Mouse (Mus musculus) limb, embryonic 13.5 days (tissue): Measurements from ENCODE around the gene Patj. TPM values are rescaled to one million over a fixed set of nuclear protein-coding genes. Genes with fewer than 3 reads are reported as not detected.

Source experiments
- ATAC-seq: fragments of 200-750 bp; cut with Nextera tagmentation; 2 replicates; pipeline ENCODE4 v1.8.0; 2017; ENCODE audit warnings: low read depth, moderate number of reproducible peaks, moderate TSS enrichment; ENCODE audit not compliant: low FRiP score
- H3K27ac ChIP-seq: fragments of 300-500 bp; sonication (generic); 2 replicates; pipeline ENCODE4 v1.5.1; 2015; ENCODE audit warnings: inconsistent platforms, mild to moderate bottlenecking, moderate library complexity
- H3K27me3 ChIP-seq: fragments of 300-500 bp; sonication (generic); 2 replicates; pipeline ENCODE4 v1.6.1; 2015; ENCODE audit warnings: mild to moderate bottlenecking, inconsistent platforms
- H3K36me3 ChIP-seq: fragments of 300-500 bp; sonication (generic); 2 replicates; pipeline ENCODE4 v1.6.1; 2015; ENCODE audit warnings: inconsistent platforms, mild to moderate bottlenecking, moderate library complexity
- H3K4me1 ChIP-seq: fragments of 300-500 bp; sonication (generic); 2 replicates; pipeline ENCODE4 v1.6.1; 2015; ENCODE audit warnings: inconsistent platforms
- H3K4me2 ChIP-seq: fragments of 300-500 bp; sonication (generic); replicated peaks from 2 replicates; pipeline ENCODE4 v1.6.1; 2015; ENCODE audit warnings: inconsistent platforms, mild to moderate bottlenecking, moderate library complexity
- H3K4me3 ChIP-seq: fragments of 300-500 bp; sonication (generic); 2 replicates; pipeline ENCODE4 v1.5.1; 2015; ENCODE audit warnings: moderate library complexity, mild to moderate bottlenecking, inconsistent platforms
- H3K9ac ChIP-seq: fragments of 300-500 bp; sonication (generic); 2 replicates; pipeline ENCODE4 v1.6.1; 2015; ENCODE audit warnings: mild to moderate bottlenecking, inconsistent platforms
- H3K9me3 ChIP-seq: fragments of 300-500 bp; sonication (generic); 2 replicates; pipeline ENCODE4 v1.6.1; 2016; ENCODE audit warnings: inconsistent platforms
- WGBS: fragments of 180-500 bp; shearing (Covaris S2); methylation state at CpG from one replicate; pipeline ENCODE4 v1.1.7; 2015; 5-methylcytosine and 5-hydroxymethylcytosine counted together
- polyA plus RNA-seq: library from polyadenylated mRNA; unstranded; fragments of >200 nt; fragmentation: Nextera tagmentation; extraction: Ambion mirVana; gene quantifications from 2 replicates; pipeline ENCODE4 v1.2.1, GENCODE M21; 2015

The Patj gene
- polyA plus RNA-seq, 1 experiment from 2014 or later: 19.0 TPM

DNA sequence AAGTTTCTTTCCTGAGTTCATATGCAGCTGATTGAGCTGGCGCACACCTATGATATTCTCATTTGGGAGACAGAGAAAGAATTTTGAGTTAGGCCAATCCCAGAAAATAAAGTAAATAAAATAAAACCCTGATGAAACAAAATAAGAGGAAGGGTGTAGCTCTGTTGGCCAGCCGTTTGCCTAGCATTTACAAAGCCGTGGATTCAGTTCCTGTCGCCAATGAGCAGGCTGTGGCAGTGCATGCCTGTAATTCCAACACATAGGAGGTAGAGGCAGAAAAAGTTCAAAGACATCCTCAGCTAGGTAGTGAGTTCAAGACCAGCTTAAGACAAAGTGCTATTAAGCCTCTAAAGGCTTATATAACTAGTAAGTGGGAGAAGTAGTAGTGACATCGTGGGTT lies 55.2 kb downstream of the Patj start:
- no peak overlapping the region for H3K4me3 ChIP-seq
- no peaks in the 10 kb centered on the region for H3K27me3 ChIP-seq
- no peak overlapping the region for H3K4me2 ChIP-seq
- H3K9me3 ChIP-seq: no peaks in the 10 kb centered on the region
- 72% methylated on average over 5 of the region's 5 CpGs for WGBS
- ATAC-seq: no peak
- no peak overlapping the region for H3K27ac ChIP-seq
- peaks cover 3% of the 10 kb centered on the region; the same call in 1 of the 2 replicates for H3K36me3 ChIP-seq
- H3K9ac ChIP-seq: no peak overlapping the region
- peaks cover 18% of the 10 kb centered on the region for H3K4me1 ChIP-seq

DNA sequence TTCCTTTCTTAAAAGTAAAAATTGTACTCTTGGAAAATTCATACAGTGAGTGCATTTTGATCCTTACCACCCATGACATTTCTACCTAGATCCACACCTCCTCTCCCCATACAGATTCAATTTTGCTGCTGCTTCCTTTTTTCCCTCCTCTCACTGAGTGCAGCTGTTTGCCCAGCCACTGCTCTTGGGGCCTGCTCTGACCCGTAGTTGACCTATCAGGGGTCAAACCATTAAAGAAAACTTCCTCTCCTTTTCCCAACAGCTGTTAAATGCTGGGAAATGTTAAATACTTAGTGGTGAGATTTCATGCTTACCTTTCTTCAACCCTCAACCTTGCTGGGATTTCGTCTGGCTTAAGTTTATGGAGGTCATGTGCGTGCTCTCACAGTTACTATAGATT lies 55.7 kb downstream of the Patj start:
- peaks cover 3% of the 10 kb centered on the region; the same call in 1 of the 2 replicates for H3K36me3 ChIP-seq
- H3K4me1 ChIP-seq: peaks cover 18% of the 10 kb centered on the region
- no peaks in the 10 kb centered on the region for H3K9me3 ChIP-seq
- no peak overlapping the region for H3K27ac ChIP-seq
- H3K27me3 ChIP-seq: no peaks in the 10 kb centered on the region
- H3K4me2 ChIP-seq: no peak overlapping the region
- peak; percentile 59; the same call in 1 of the 2 replicates for ATAC-seq
- H3K9ac ChIP-seq: no peak overlapping the region
- H3K4me3 ChIP-seq: no peak overlapping the region
- 24% methylated on average over 3 of the region's 3 CpGs for WGBS

DNA sequence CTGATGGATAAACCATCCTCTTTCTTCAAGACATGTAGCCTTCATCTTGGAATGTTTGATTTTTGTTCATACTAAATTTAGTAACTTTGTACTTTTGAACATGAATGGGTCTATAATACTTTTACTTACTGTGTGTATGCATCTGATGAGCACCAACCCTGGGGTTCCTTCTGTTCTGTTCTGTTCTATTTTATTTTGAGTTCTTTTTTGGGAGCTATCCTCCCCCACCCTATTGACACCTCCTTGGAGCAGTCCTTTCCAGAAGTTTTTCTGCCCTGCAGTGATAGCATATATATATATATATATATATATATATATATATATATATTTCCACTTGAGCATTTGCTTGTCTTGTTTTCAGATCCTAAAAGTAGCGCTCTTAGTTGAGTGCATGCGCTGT lies 57.1 kb downstream of the Patj start:
- Histone ChIP-seq H3K4me2 (no peak overlapping the region), H3K9ac (no peak overlapping the region), H3K27ac (no peak overlapping the region), H3K9me3 (no peaks in the 10 kb centered on the region), H3K36me3 (peaks cover 8% of the 10 kb centered on the region), H3K27me3 (no peaks in the 10 kb centered on the region), H3K4me3 (no peak overlapping the region), H3K4me1 (peaks cover 18% of the 10 kb centered on the region)
- 87% methylated on average over 2 of the region's 2 CpGs for whole genome bisulfite sequencing
- ATAC-seq: no peak

DNA sequence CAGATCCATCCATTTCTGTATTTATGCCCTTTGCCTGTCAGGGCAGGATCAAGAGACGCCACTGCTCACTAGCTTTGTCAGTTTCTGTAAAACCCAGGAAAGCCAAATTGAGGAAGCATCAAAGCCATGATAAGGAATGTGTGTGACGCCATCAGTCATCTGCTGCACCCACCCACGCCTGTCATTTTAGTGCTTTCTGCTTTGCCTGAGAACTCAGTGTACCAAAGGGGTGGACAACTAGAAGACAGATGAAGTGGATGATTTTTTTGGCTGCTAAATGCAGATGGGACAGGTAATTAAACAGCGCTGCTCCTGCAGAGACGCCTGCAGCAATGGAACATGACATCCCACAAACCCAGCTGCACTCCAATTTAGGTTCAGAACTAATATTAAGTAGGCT lies 57.6 kb downstream of the Patj start:
- Histone ChIP-seq H3K4me2 (no peak overlapping the region), H3K4me1 (peaks cover 18% of the 10 kb centered on the region), H3K4me3 (no peak overlapping the region), H3K27ac (no peak overlapping the region), H3K36me3 (peaks cover 10% of the 10 kb centered on the region), H3K9me3 (no peaks in the 10 kb centered on the region), H3K27me3 (no peaks in the 10 kb centered on the region), H3K9ac (no peak overlapping the region)
- 78% methylated on average over 5 of the region's 5 CpGs for WGBS
- no peak for ATAC-seq

DNA sequence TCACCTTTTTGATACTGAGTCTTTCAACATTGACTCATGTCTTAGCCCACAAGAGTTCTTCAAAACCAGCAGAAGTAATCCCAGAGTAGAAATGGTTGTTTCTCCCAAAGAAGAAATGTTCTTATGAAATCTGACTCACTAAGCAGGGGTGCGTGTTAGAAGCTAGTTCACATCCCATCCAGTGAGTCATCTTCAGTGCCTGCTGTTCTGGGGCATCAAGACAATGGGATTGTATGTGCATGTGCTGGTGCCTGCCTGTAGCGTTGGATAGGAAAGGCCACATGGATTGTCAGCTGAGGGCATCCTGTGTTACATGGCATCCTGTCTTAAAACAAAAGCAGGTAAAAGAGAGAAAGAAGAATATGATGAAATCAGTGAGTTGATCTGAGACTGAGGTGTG lies 59.8 kb downstream of the Patj start:
- H3K9me3 ChIP-seq: no peaks in the 10 kb centered on the region
- WGBS: 88% methylated on average over 2 of the region's 2 CpGs
- ATAC-seq: no peak
- H3K4me3 ChIP-seq: no peak overlapping the region
- H3K9ac ChIP-seq: no peak overlapping the region
- no peak overlapping the region for H3K4me2 ChIP-seq
- H3K4me1 ChIP-seq: peaks cover 11% of the 10 kb centered on the region
- H3K36me3 ChIP-seq: peaks cover 10% of the 10 kb centered on the region
- H3K27me3 ChIP-seq: no peaks in the 10 kb centered on the region
- no peak overlapping the region for H3K27ac ChIP-seq

DNA sequence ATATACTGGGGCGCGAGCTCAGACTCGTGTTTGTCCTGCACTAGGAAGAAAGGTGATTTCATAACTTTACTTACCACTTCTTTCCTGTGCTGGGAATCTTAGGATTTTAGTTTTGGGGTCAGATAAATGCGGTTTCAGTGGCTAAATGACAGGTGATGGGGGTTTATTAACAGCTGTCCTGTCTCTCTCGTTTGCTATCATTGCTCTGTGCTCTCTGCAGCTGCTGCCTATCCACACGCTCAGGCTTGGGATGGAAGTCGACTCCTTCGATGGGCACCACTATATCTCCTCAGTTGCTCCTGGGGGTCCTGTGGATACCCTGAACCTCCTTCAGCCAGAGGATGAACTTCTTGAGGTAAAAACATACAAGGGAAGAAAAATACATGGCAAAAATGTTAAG lies 60.3 kb downstream of the Patj start:
- no peak for ATAC-seq
- H3K36me3 ChIP-seq: peaks cover 10% of the 10 kb centered on the region
- no peaks in the 10 kb centered on the region for H3K27me3 ChIP-seq
- no peaks in the 10 kb centered on the region for H3K9me3 ChIP-seq
- H3K9ac ChIP-seq: no peak overlapping the region
- peaks cover 8% of the 10 kb centered on the region for H3K4me1 ChIP-seq
- H3K4me2 ChIP-seq: no peak overlapping the region
- H3K27ac ChIP-seq: no peak overlapping the region
- WGBS: 81% methylated on average over 8 of the region's 8 CpGs
- no peak overlapping the region for H3K4me3 ChIP-seq

DNA sequence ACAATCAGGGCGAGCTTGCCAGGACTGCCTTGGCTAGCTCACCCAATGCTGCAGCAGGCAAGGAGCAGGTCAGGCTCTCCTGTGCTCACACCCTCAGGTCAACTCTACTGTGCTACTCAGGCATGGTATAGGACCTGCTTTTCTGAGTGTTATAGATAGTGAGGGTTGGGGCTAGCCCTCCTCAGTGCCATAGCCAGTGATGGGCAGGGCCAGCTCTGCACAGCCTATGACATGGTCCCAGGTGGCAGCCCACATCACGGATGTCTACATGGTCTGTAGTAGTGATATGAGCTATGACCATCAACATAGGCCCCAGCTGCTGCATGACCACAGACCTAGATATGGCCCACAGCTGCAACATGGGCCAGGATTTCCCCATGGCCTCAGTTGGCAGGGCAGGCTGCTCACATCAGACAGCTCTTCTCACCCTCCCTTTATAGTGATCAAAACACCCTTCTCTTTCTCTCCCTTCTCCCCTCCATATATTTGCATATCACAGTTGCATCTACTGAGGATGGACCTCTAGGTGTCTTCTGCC lies 66.3 kb downstream of the Patj start:
- no peak overlapping the region for H3K4me2 ChIP-seq
- peaks cover 31% of the 10 kb centered on the region for H3K36me3 ChIP-seq
- no peaks in the 10 kb centered on the region for H3K9me3 ChIP-seq
- 92% methylated on average over 2 of the region's 2 CpGs for WGBS
- H3K9ac ChIP-seq: no peak overlapping the region
- ATAC-seq: peak; percentile 44; the same call in 1 of the 2 replicates
- H3K4me1 ChIP-seq: no peaks in the 10 kb centered on the region
- H3K27me3 ChIP-seq: no peaks in the 10 kb centered on the region
- no peak overlapping the region for H3K27ac ChIP-seq
- no peak overlapping the region for H3K4me3 ChIP-seq

DNA sequence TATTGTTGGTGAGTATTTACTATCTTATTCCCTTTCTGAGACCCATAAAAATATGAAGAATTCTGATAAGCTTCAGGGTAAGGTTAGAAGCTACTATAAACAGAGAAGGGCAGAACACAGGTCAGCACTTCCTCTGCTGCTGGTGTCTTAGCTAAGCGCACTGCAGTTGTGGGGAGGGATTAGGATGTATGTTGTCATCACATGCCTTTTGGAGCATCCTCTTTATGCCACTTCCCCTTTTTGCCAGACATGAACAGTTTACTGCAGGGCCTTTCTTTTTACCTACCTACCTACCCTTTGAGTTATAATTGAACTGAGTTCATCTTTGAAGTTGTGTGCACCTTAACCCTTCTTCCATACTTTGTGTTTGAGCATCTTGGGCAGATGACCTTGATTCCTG lies 69.9 kb downstream of the Patj start:
- H3K4me3 ChIP-seq: no peak overlapping the region
- H3K36me3 ChIP-seq: peaks cover 47% of the 10 kb centered on the region
- no peak overlapping the region for H3K27ac ChIP-seq
- WGBS: 88% methylated on average over 1 of the region's 1 CpGs
- no peak overlapping the region for H3K4me2 ChIP-seq
- H3K27me3 ChIP-seq: no peaks in the 10 kb centered on the region
- ATAC-seq: no peak
- H3K9ac ChIP-seq: no peak overlapping the region
- H3K9me3 ChIP-seq: no peaks in the 10 kb centered on the region
- no peaks in the 10 kb centered on the region for H3K4me1 ChIP-seq

DNA sequence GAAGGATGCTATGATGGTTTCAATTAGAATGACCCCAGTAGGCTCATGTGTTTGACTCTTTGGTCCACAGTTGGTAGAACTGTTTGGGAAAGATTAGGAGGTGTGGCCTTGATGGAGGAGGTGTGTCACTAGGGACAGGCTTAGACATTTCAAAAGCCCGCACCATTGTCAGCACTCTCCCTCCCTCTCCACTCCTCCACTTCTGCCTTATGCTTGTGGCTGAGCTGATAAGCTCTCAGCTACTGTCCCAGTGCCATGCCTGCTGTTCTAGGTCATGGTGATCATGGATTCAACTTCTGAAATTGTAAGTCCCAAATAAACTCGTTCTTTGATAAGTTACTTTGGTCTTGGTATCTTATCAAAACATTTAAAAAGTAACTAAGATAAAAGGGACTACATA lies 70.3 kb downstream of the Patj start:
- H3K27ac ChIP-seq: no peak overlapping the region
- no peak overlapping the region for H3K4me2 ChIP-seq
- no peaks in the 10 kb centered on the region for H3K9me3 ChIP-seq
- ATAC-seq: no peak
- 89% methylated on average over 2 of the region's 2 CpGs for WGBS
- H3K4me3 ChIP-seq: no peak overlapping the region
- H3K36me3 ChIP-seq: peaks cover 47% of the 10 kb centered on the region
- no peak overlapping the region for H3K9ac ChIP-seq
- H3K4me1 ChIP-seq: no peaks in the 10 kb centered on the region
- no peaks in the 10 kb centered on the region for H3K27me3 ChIP-seq

DNA sequence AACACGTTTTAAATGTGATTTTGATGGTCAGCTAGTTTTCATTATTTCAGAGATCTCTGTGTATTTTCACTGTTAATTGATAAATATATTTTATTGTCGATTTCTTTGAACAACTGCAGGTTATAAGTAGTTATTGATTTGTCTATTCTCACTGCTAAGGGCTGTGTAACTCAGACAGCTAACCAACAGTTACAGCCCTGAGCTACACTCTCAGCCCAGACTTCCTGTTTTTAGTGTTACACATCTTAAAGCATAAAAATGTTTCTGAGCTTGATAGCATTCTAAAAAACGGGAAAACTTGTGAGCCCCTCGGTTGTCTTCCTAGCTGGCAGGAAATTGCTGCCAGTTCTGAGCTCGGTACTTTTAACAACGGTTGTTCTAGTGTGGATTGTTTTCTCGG lies 75.8 kb downstream of the Patj start:
- no peaks in the 10 kb centered on the region for H3K9me3 ChIP-seq
- ATAC-seq: no peak
- H3K27me3 ChIP-seq: no peaks in the 10 kb centered on the region
- H3K4me3 ChIP-seq: no peak overlapping the region
- no peak overlapping the region for H3K27ac ChIP-seq
- H3K9ac ChIP-seq: no peak overlapping the region
- H3K4me2 ChIP-seq: no peak overlapping the region
- H3K4me1 ChIP-seq: peaks cover 17% of the 10 kb centered on the region
- whole genome bisulfite sequencing: 60% methylated on average over 7 of the region's 7 CpGs
- H3K36me3 ChIP-seq: peaks cover 26% of the 10 kb centered on the region

DNA sequence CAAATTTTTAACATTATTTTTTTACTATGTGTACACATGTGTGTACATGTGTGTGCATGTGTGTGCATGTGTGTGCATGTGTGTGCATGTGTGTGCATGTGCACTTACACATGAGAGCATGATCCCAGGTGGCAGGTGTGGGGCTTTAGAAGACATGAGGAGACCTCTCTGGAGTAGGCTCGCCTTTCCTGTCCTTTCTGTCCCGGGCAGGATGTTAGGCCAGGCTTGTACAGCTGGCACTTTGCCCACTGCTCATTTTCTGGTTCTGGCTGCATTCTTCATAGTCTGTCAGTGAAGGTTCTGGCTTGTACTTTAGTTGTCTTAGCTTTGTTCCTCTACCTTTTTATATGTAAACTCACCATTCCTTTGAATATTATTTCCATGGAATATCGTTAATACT lies 77.9 kb downstream of the Patj start:
- Histone ChIP-seq H3K27ac (no peak overlapping the region), H3K4me3 (no peak overlapping the region), H3K4me1 (peaks cover 30% of the 10 kb centered on the region), H3K36me3 (peaks cover 6% of the 10 kb centered on the region), H3K4me2 (no peak overlapping the region), H3K27me3 (no peaks in the 10 kb centered on the region), H3K9ac (no peak overlapping the region), H3K9me3 (no peaks in the 10 kb centered on the region)
- WGBS: 61% methylated on average over 3 of the region's 3 CpGs
- ATAC-seq: no peak

DNA sequence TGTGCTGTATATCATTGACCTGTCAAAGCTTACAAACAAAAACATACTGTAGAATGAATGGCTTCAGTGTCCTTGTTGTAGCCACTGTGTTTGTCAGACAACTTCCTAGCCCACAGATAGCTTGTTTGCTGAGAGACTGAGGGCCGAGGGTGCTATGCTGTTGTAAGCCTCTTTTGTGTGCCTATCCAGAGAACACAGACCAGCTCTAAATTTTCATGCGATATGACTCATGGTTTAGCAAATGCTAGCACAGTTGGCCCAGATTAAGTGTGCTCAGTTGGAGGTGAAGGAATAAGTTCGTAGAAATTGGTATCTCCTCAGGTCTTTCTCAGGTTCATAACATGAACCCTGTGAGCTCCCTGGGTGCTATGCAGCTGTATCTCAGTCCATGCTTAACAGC lies 82.4 kb downstream of the Patj start:
- no peak overlapping the region for H3K4me3 ChIP-seq

DNA sequence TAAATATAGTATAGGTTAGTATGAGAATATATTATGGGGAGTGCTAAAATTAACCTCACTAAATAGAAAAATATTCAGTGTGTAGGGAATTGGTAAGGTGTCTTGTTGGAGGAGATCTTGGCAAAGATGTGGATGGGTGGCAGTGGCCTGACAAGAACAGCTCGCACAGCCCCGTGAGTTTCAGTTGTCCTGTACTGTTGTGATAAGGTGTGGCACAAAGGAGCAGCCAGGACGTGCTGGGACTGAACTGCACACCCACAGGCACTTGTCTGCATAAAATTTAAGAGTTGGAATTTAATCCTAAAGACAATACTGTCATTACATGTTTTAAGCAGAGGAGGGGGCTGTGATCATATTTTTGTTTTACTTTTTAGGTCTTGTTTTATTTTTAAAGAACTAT lies 90.9 kb downstream of the Patj start:
- H3K4me3 ChIP-seq: no peak overlapping the region
- H3K4me1 ChIP-seq: no peaks in the 10 kb centered on the region
- no peak overlapping the region for H3K9ac ChIP-seq
- H3K36me3 ChIP-seq: peaks cover 2% of the 10 kb centered on the region
- H3K4me2 ChIP-seq: no peak overlapping the region
- no peak for ATAC-seq
- WGBS: 71% methylated on average over 3 of the region's 3 CpGs
- no peaks in the 10 kb centered on the region for H3K9me3 ChIP-seq
- H3K27ac ChIP-seq: no peak overlapping the region
- H3K27me3 ChIP-seq: no peaks in the 10 kb centered on the region

More for the DNA sequence above, 82.4 kb downstream of the Patj start:
- no peak overlapping the region for H3K9ac ChIP-seq
- 0 out of 2 replicates have a peak overlapping the region, but pooled peaks have one; percentile 28 for H3K27ac ChIP-seq
- H3K36me3 ChIP-seq: no peaks in the 10 kb centered on the region
- no peak for ATAC-seq
- 65% methylated on average over 3 of the region's 3 CpGs for WGBS
- no peak overlapping the region for H3K4me2 ChIP-seq
- peaks cover 31% of the 10 kb centered on the region for H3K4me1 ChIP-seq
- H3K27me3 ChIP-seq: no peaks in the 10 kb centered on the region
- H3K9me3 ChIP-seq: no peaks in the 10 kb centered on the region
